Mouse (Mus musculus): Measurements from ENCODE around the gene Lamb1.

The Lamb1 gene

GRCm38 (mm10) chr12:31317670-31318408 is 52.8 kb downstream of the Lamb1 start:
- DNase-seq = peak; percentile 52 to 57

DNA sequence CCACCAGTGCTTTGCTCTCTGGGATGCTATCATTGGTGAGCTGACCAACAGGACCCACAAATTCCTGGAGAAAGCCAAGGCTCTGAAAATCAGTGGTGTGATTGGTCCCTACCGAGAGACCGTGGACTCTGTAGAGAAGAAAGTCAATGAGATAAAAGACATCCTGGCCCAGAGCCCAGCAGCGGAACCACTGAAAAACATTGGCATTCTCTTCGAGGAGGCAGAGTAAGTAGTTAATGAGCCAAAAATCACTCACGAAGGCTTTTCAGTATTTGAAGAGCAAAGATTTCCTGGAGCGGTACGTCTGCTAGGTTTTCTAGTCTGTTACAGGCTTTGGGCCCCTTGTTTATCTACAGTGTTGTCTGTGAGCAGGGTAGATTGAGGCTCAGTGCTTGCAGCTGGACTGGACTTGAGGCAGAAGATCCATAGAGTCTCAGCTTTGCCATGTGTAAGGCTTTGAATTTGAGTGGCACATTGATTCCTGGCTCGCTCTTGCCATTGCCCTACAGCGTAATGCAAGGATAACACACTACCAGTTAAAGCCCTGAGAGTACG is 53.5 kb downstream of the Lamb1 start:
- DNase-seq = peak; percentile 63 to 67

GRCm38 (mm10) chr12:31320817-31321216 is 55.8 kb downstream of the Lamb1 start:
- peak; percentile 68 to 71 for DNase-seq

GRCm38 (mm10) chr12:31321532-31321931 is 56.5 kb downstream of the Lamb1 start:
- peak in 1 of 2 experiments; percentile 52 for DNase-seq

GRCm38 (mm10) chr12:31323136-31323695 is 58.2 kb downstream of the Lamb1 start:
- DNase-seq = no peak

- DNase-seq = no peak
Measured at GRCm38 (mm10) chr12:31327139-31327538, 62.1 kb downstream of the Lamb1 start.

- no peak for DNase-seq
Measured at GRCm38 (mm10) chr12:31333261-31333660, 68.2 kb downstream of the Lamb1 start.

DNA sequence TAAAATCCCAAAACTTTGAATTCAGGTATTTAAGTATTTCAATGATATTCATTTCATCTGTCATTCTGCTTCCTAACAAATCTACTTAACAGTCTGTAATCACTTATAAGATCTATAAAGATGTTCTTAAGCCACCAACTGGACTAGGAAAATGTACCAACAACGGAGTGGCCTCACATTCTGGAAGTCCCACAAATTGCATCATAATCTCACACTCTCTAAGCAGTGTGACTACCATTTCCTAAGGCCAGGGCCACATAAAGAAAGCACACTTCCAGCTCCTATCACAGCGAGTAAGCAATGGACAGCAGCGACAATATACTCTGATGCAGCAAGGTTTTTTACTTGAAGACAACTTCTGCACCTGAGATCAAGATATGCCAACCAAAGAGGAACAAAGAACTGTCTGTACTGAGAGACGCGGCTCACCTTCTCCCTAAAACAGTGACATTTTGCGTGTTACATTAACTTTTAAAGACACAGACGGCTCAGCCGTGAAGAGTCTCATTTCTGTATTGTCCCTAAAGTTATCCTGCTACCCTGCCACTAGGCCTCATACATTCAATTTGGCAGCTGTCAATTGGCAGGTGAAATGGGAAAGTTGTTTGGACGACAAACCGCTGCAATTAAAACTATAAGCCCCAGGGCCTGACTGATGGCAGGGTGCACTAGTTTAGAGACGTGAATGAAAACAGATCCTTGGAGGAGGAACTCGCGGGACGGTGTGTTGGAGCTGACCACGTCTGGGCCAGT is 85.3 kb downstream of the Lamb1 start:
- no peak for DNase-seq

GRCm38 (mm10) chr12:31350944-31351928 is 86.2 kb downstream of the Lamb1 start, which contains the start of gene Dld:
Gene Dld (minus strand): TSS chr12:31351453.
- DNase-seq = peak; percentile 96 to 98

GRCm38 (mm10) chr12:31366428-31366827 is 101.4 kb downstream of the Lamb1 start:
- no peak for DNase-seq

GRCm38 (mm10) chr12:31367721-31368120 is 102.7 kb downstream of the Lamb1 start:
- no peak for DNase-seq

- no peak for DNase-seq
Measured at GRCm38 (mm10) chr12:31369118-31369517, 104.1 kb downstream of the Lamb1 start.

DNA sequence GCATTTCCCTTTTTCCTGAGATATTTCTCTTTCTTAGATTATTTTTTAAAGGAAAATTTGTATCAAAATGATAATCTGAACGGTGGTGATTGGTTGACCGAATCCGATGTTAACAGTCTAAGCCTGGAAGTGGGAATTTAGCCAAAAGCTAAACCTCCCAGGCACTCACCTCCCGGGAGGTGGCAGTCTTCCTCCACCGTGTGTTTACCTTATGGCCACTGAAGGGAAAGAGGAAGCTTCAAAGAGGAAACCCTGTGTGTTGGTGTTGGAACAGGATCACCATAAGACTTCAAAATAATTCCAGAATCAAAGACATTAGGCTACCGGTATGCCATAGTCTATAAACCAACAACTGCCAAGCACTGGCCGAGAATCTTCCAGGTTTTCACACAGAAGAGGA is 104.6 kb downstream of the Lamb1 start:
- DNase-seq = peak in 1 of 2 experiments; percentile 16

- DNase-seq = peak; percentile 86 to 91
Measured at GRCm38 (mm10) chr12:31374603-31375282, 109.7 kb downstream of the Lamb1 start.

- no peak for DNase-seq
Measured at GRCm38 (mm10) chr12:31375283-31375615, 110.2 kb downstream of the Lamb1 start.

- DNase-seq = peak; percentile 30 to 36
Measured at GRCm38 (mm10) chr12:31376326-31376950, 111.4 kb downstream of the Lamb1 start.

DNA sequence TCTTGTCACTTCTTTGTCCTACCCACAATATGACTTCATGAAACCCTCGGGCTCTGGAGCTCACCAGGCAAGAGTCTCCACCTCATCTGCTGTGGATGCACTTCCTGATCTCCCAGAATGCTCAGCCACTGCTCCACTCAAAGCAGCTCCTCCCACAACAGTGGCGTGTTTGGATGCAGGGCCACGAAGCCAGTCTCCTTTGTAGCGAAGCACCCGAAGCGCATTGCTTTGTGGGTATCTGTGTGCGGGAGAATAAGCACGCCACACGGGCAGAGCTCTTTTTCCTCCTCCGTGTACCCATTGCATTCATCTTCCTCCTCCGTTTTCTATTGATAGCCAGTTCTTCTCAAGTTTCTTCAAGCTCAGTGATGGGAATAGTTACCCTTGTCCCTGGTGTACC is 112.2 kb downstream of the Lamb1 start:
- no peak for DNase-seq

All from cerebellum, postnatal 10 days (tissue).